Mouse (Mus musculus): Measurements from ENCODE around the gene Lmo2. TPM values are rescaled to one million over a fixed set of nuclear protein-coding genes. Genes with fewer than 3 reads are reported as not detected.

The Lmo2 gene
- polyA plus RNA-seq, 2 experiments, result 143 to 152 TPM

GRCm38 (mm10) chr2:104028139-104028723, 70.4 kb downstream of the Lmo2 start, which contains the start of gene 4931422A03Rik:
TSS of gene 4931422A03Rik (minus strand) at chr2:104028361.
- no peaks in the 10 kb centered on the region for H3K27me3 ChIP-seq (ENCODE audit: control insufficient read depth, insufficient read depth, low read length)
- TF ChIP-seq CTCF (IDR thresholded peaks at IDR 0.05; ENCODE audit: low read depth) (no peak), EP300 (IDR thresholded peaks at IDR 0.05; ENCODE audit: low read depth) (no peak)
- peak within 1 kb of the TSS; percentile 77 for H3K4me2 ChIP-seq (ENCODE audit: low read depth)
- H3K4me1 ChIP-seq (replicated peaks; ENCODE audit: control insufficient read depth in 2 of 2, insufficient read depth in 2 of 2, low read length in 1 of 2), result peaks cover 14 to 17% of the 10 kb centered on the region in 2 experiments
- under 1% methylated on average over 32 of the region's 32 CpGs for WGBS (ENCODE audit: insufficient replicate concordance)
- H3K9me3 ChIP-seq (ENCODE audit: control insufficient read depth, low read length), result no peaks in the 10 kb centered on the region
- H3K27ac ChIP-seq, result peak within 1 kb of the TSS; percentile 80
- peak within 1 kb of the TSS; percentile 82 to 91 for H3K4me3 ChIP-seq (ENCODE audit: insufficient read depth in 1 of 2, low read depth in 2 of 2, low read length in 2 of 2)
- peak within 1 kb of the TSS; percentile 94 for H3K9ac ChIP-seq (replicated peaks)
- DNase-seq (ENCODE audit: low read depth in 3 of 3, low spot score in 3 of 3) (no peak), ATAC-seq (ENCODE audit: insufficient read depth) (peak; percentile 49; the same call in 1 of the 2 replicates)
- H3K36me3 ChIP-seq (replicated peaks; ENCODE audit: control insufficient read depth, insufficient read depth, low read depth), result peaks cover 12% of the 10 kb centered on the region

DNA sequence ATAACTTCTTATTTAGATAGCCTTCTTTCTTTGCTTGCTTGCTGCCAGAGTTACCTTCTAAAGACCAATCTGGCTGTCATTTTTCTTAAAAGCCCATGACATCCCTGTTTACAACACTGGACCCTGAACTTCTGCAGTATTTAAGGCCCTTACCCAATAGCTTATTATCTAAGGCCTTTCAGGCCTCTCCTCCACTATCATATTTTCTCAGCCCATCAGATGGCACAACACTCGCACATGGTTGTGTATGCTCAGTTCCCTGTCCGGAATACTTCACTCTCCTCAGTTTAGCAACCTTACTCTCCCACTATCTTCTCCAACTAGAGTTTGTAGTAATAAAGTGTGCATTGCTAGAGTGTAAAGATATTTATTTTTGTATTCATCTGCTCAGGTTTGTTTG, 71.3 kb downstream of the Lmo2 start:
- Histone ChIP-seq H3K27ac (peak overlapping the region; percentile 80), H3K9ac (replicated peaks) (peak overlapping the region; percentile 94), H3K4me1 (replicated peaks; ENCODE audit: control insufficient read depth in 2 of 2, insufficient read depth in 2 of 2, low read length in 1 of 2) (peaks cover 14 to 17% of the 10 kb centered on the region in 2 experiments), H3K27me3 (ENCODE audit: control insufficient read depth, insufficient read depth, low read length) (no peaks in the 10 kb centered on the region), H3K4me2 (ENCODE audit: low read depth) (peak overlapping the region; percentile 77), H3K4me3 (ENCODE audit: insufficient read depth in 1 of 2, low read depth in 2 of 2, low read length in 2 of 2) (peak overlapping the region; percentile 82 to 91), H3K36me3 (replicated peaks; ENCODE audit: control insufficient read depth, insufficient read depth, low read depth) (peaks cover 18% of the 10 kb centered on the region), H3K9me3 (ENCODE audit: control insufficient read depth, low read length) (no peaks in the 10 kb centered on the region)
- 8% methylated on average over 2 of the region's 2 CpGs for WGBS (ENCODE audit: insufficient replicate concordance)
- peak; percentile 65 for ATAC-seq (ENCODE audit: insufficient read depth)
- TF ChIP-seq EP300 (IDR thresholded peaks at IDR 0.05; ENCODE audit: low read depth) (peak; percentile 82), CTCF (IDR thresholded peaks at IDR 0.05; ENCODE audit: low read depth) (no peak)
- DNase-seq (ENCODE audit: low read depth in 3 of 3, low spot score in 3 of 3), result peak; percentile 55 to 59 (median 58)

- no peak for ATAC-seq (ENCODE audit: insufficient read depth)
- no peak for DNase-seq (ENCODE audit: low read depth in 3 of 3, low spot score in 3 of 3)
- Histone ChIP-seq H3K4me1 (replicated peaks; ENCODE audit: control insufficient read depth in 2 of 2, insufficient read depth in 2 of 2, low read length in 1 of 2) (peaks cover 14 to 17% of the 10 kb centered on the region in 2 experiments), H3K9me3 (ENCODE audit: control insufficient read depth, low read length) (no peaks in the 10 kb centered on the region), H3K36me3 (replicated peaks; ENCODE audit: control insufficient read depth, insufficient read depth, low read depth) (peaks cover 29% of the 10 kb centered on the region), H3K27me3 (ENCODE audit: control insufficient read depth, insufficient read depth, low read length) (no peaks in the 10 kb centered on the region), H3K4me2 (ENCODE audit: low read depth) (peak overlapping the region; percentile 77), H3K4me3 (ENCODE audit: insufficient read depth in 1 of 2, low read depth in 2 of 2, low read length in 2 of 2) (no peak overlapping the region), H3K9ac (replicated peaks) (0 out of 2 replicates have a peak overlapping the region, but pooled peaks have one; percentile 7), H3K27ac (no peak overlapping the region)
- TF ChIP-seq EP300 (IDR thresholded peaks at IDR 0.05; ENCODE audit: low read depth), result no peak
- no peak for TF ChIP-seq CTCF (IDR thresholded peaks at IDR 0.05; ENCODE audit: low read depth)
- 71% methylated on average over 3 of the region's 3 CpGs for WGBS (ENCODE audit: insufficient replicate concordance)
These were observed 72.6 kb downstream of the Lmo2 start for GRCm38 (mm10) chr2:104030381-104030780.

Other genes starting within 250 kb of the Lmo2 start
- 20.5 and 21.7 TPM in 2 replicates for gene Nat10, start 196.7 kb upstream of the Lmo2 start, polyA plus RNA-seq (2012; rRNA removed)
- 9.1 and 12.9 TPM in 2 replicates for gene Nat10, start 196.7 kb upstream of the Lmo2 start, polyA plus RNA-seq (2014; fragmentation: Nextera tagmentation; extraction: Ambion mirVana)
- gene Caprin1, start 160.3 kb upstream of the Lmo2 start, polyA plus RNA-seq (2012; rRNA removed), result 53.8 and 71.3 TPM in 2 replicates
- 118 and 134 TPM in 2 replicates for gene Caprin1, start 160.3 kb upstream of the Lmo2 start, polyA plus RNA-seq (2014; fragmentation: Nextera tagmentation; extraction: Ambion mirVana)
- 23.3 and 28.7 TPM in 2 replicates for gene Fbxo3, start 69.7 kb downstream of the Lmo2 start, polyA plus RNA-seq (2012; rRNA removed)
- 45.9 and 53.1 TPM in 2 replicates for gene Fbxo3, start 69.7 kb downstream of the Lmo2 start, polyA plus RNA-seq (2014; fragmentation: Nextera tagmentation; extraction: Ambion mirVana)
- not detected in 2 replicates for gene 4931422A03Rik, start 70.4 kb downstream of the Lmo2 start, polyA plus RNA-seq (2012; rRNA removed)
- 0.52 and 0.86 TPM in 2 replicates for gene 4931422A03Rik, start 70.4 kb downstream of the Lmo2 start, polyA plus RNA-seq (2014; fragmentation: Nextera tagmentation; extraction: Ambion mirVana)
- gene Gm10912, start 107.8 kb downstream of the Lmo2 start, polyA plus RNA-seq (2012; rRNA removed), result 0.03 and 0.06 TPM in 2 replicates
- gene Gm10912, start 107.8 kb downstream of the Lmo2 start, polyA plus RNA-seq (2014; fragmentation: Nextera tagmentation; extraction: Ambion mirVana), result not detected in 2 replicates
- not detected in 2 replicates for gene Gm10799, start 110.6 kb downstream of the Lmo2 start, polyA plus RNA-seq (2012; rRNA removed)
- gene Gm10799, start 110.6 kb downstream of the Lmo2 start, polyA plus RNA-seq (2014; fragmentation: Nextera tagmentation; extraction: Ambion mirVana), result not detected in 2 replicates
- gene Cd59b, start 111.9 kb downstream of the Lmo2 start, polyA plus RNA-seq (2012; rRNA removed), result 9.3 and 12.2 TPM in 2 replicates
- 14.3 and 16.6 TPM in 2 replicates for gene Cd59b, start 111.9 kb downstream of the Lmo2 start, polyA plus RNA-seq (2014; fragmentation: Nextera tagmentation; extraction: Ambion mirVana)
- 29.4 and 41.3 TPM in 2 replicates for gene Cd59a, start 137.8 kb downstream of the Lmo2 start, polyA plus RNA-seq (2012; rRNA removed)
- 88.5 and 94.7 TPM in 2 replicates for gene Cd59a, start 137.8 kb downstream of the Lmo2 start, polyA plus RNA-seq (2014; fragmentation: Nextera tagmentation; extraction: Ambion mirVana)
- 0.22 and 0.23 TPM in 2 replicates for gene A930018P22Rik, start 164.8 kb downstream of the Lmo2 start, polyA plus RNA-seq (2012; rRNA removed)
- 0.63 and 0.93 TPM in 2 replicates for gene A930018P22Rik, start 164.8 kb downstream of the Lmo2 start, polyA plus RNA-seq (2014; fragmentation: Nextera tagmentation; extraction: Ambion mirVana)

Data from liver, embryonic 14.5 days (tissue).